Mouse (Mus musculus): ENCODE results near the gene Prim2. TPM values are rescaled to one million over a fixed set of nuclear protein-coding genes. Genes with fewer than 3 reads are reported as not detected.

The Prim2 gene
- polyA plus RNA-seq, 1 experiment from 2014 or later: 30.0 TPM

- ATAC-seq (ENCODE audit: low FRiP score): no peak
- WGBS: 36% methylated on average over 3 of the region's 4 CpGs
- Histone ChIP-seq H3K9me3 (replicated peaks) (no peaks in the 10 kb centered on the region), H3K4me1 (no peaks in the 10 kb centered on the region), H3K4me2 (replicated peaks) (no peak overlapping the region), H3K27me3 (no peaks in the 10 kb centered on the region), H3K36me3 (no peaks in the 10 kb centered on the region), H3K9ac (no peak overlapping the region), H3K27ac (no peak overlapping the region), H3K4me3 (no peak overlapping the region)
These were observed 10.8 kb upstream of the Prim2 start for GRCm38 (mm10) chr1:33680435-33680834.

- H3K9ac ChIP-seq: no peak overlapping the region
- no peaks in the 10 kb centered on the region for H3K27me3 ChIP-seq
- 0 out of 2 replicates have a peak, but pooled peaks cover 6% of the 10 kb centered on the region for H3K4me1 ChIP-seq
- no peak overlapping the region for H3K4me3 ChIP-seq
- no peak overlapping the region for H3K27ac ChIP-seq
- H3K36me3 ChIP-seq: no peaks in the 10 kb centered on the region
- ATAC-seq (ENCODE audit: low FRiP score): no peak
- no peak overlapping the region for H3K4me2 ChIP-seq (replicated peaks)
- whole genome bisulfite sequencing: 79% methylated on average over 17 of the region's 17 CpGs
- H3K9me3 ChIP-seq (replicated peaks): no peaks in the 10 kb centered on the region
These were observed 3.8 kb upstream of the Prim2 start for GRCm38 (mm10) chr1:33673158-33673960.

- no peak for ATAC-seq (ENCODE audit: low FRiP score)
- Histone ChIP-seq H3K36me3 (no peaks in the 10 kb centered on the region), H3K27me3 (no peaks in the 10 kb centered on the region), H3K9ac (no peak overlapping the region), H3K27ac (no peak overlapping the region), H3K4me1 (0 out of 2 replicates have a peak, but pooled peaks cover 9% of the 10 kb centered on the region), H3K9me3 (replicated peaks) (no peaks in the 10 kb centered on the region), H3K4me2 (replicated peaks) (no peak overlapping the region), H3K4me3 (no peak overlapping the region)
- 24% methylated on average over 3 of the region's 3 CpGs for WGBS
These were observed 2.9 kb upstream of the Prim2 start for GRCm38 (mm10) chr1:33672514-33672913.

- Histone ChIP-seq H3K27me3 (no peaks in the 10 kb centered on the region), H3K4me3 (no peak overlapping the region), H3K4me2 (replicated peaks) (no peak overlapping the region), H3K4me1 (0 out of 2 replicates have a peak, but pooled peaks cover 9% of the 10 kb centered on the region), H3K36me3 (no peaks in the 10 kb centered on the region), H3K9me3 (replicated peaks) (no peaks in the 10 kb centered on the region), H3K9ac (no peak overlapping the region), H3K27ac (no peak overlapping the region)
- WGBS: 70% methylated on average over 3 of the region's 3 CpGs
- no peak for ATAC-seq (ENCODE audit: low FRiP score)
These were observed 2.5 kb upstream of the Prim2 start for GRCm38 (mm10) chr1:33672083-33672482.

- no peak overlapping the region for H3K9ac ChIP-seq
- H3K4me1 ChIP-seq: 0 out of 2 replicates have a peak, but pooled peaks cover 9% of the 10 kb centered on the region
- H3K36me3 ChIP-seq: peaks cover 6% of the 10 kb centered on the region; the same call in 1 of the 2 replicates
- no peak for ATAC-seq (ENCODE audit: low FRiP score)
- no peak overlapping the region for H3K27ac ChIP-seq
- WGBS: 83% methylated on average over 5 of the region's 5 CpGs
- no peaks in the 10 kb centered on the region for H3K9me3 ChIP-seq (replicated peaks)
- H3K27me3 ChIP-seq: no peaks in the 10 kb centered on the region
- H3K4me2 ChIP-seq (replicated peaks): no peak overlapping the region
- H3K4me3 ChIP-seq: no peak overlapping the region
These were observed 1.8 kb upstream of the Prim2 start for GRCm38 (mm10) chr1:33671441-33671840.

- 0 out of 2 replicates have a peak, but pooled peaks cover 9% of the 10 kb centered on the region for H3K4me1 ChIP-seq
- H3K4me2 ChIP-seq (replicated peaks): peak overlapping the region; percentile 82
- H3K27ac ChIP-seq: peak overlapping the region; percentile 86
- H3K4me3 ChIP-seq: peak overlapping the region; percentile 71
- H3K36me3 ChIP-seq: peaks cover 10% of the 10 kb centered on the region; the same call in 1 of the 2 replicates
- peak overlapping the region; percentile 75 for H3K9ac ChIP-seq
- under 1% methylated on average over 37 of the region's 37 CpGs for WGBS
- ATAC-seq (ENCODE audit: low FRiP score): peak; percentile 76
- H3K27me3 ChIP-seq: no peaks in the 10 kb centered on the region
- H3K9me3 ChIP-seq (replicated peaks): no peaks in the 10 kb centered on the region
These were observed 595 bp upstream of the Prim2 start for GRCm38 (mm10) chr1:33670164-33670616.

GRCm38 (mm10) chr1:33663605-33664117 lies 5.9 kb downstream of the Prim2 start:
- Histone ChIP-seq H3K36me3 (peaks cover 33% of the 10 kb centered on the region), H3K4me1 (0 out of 2 replicates have a peak, but pooled peaks cover 6% of the 10 kb centered on the region), H3K4me2 (replicated peaks) (no peak overlapping the region), H3K9me3 (replicated peaks) (no peaks in the 10 kb centered on the region), H3K9ac (no peak overlapping the region), H3K4me3 (no peak overlapping the region), H3K27ac (no peak overlapping the region), H3K27me3 (no peaks in the 10 kb centered on the region)
- WGBS: 89% methylated on average over 19 of the region's 19 CpGs
- no peak for ATAC-seq (ENCODE audit: low FRiP score)

GRCm38 (mm10) chr1:33663163-33663562 lies 6.4 kb downstream of the Prim2 start:
- H3K4me3 ChIP-seq: no peak overlapping the region
- no peaks in the 10 kb centered on the region for H3K27me3 ChIP-seq
- no peaks in the 10 kb centered on the region for H3K9me3 ChIP-seq (replicated peaks)
- peaks cover 33% of the 10 kb centered on the region for H3K36me3 ChIP-seq
- no peak overlapping the region for H3K4me2 ChIP-seq (replicated peaks)
- H3K27ac ChIP-seq: no peak overlapping the region
- ATAC-seq (ENCODE audit: low FRiP score): no peak
- no peak overlapping the region for H3K9ac ChIP-seq
- H3K4me1 ChIP-seq: 0 out of 2 replicates have a peak, but pooled peaks cover 2% of the 10 kb centered on the region

- Histone ChIP-seq H3K36me3 (peaks cover 25% of the 10 kb centered on the region), H3K27me3 (no peaks in the 10 kb centered on the region), H3K9me3 (replicated peaks) (no peaks in the 10 kb centered on the region), H3K4me1 (no peaks in the 10 kb centered on the region), H3K4me3 (no peak overlapping the region), H3K27ac (no peak overlapping the region), H3K4me2 (replicated peaks) (no peak overlapping the region), H3K9ac (no peak overlapping the region)
- no peak for ATAC-seq (ENCODE audit: low FRiP score)
- 84% methylated on average over 4 of the region's 4 CpGs for WGBS
These were observed 11.3 kb downstream of the Prim2 start for GRCm38 (mm10) chr1:33658302-33658701.

- Histone ChIP-seq H3K4me2 (replicated peaks) (no peak overlapping the region), H3K4me1 (no peaks in the 10 kb centered on the region), H3K27ac (no peak overlapping the region), H3K9me3 (replicated peaks) (no peaks in the 10 kb centered on the region), H3K4me3 (no peak overlapping the region), H3K9ac (no peak overlapping the region), H3K36me3 (peaks cover 25% of the 10 kb centered on the region), H3K27me3 (no peaks in the 10 kb centered on the region)
- WGBS: 88% methylated on average over 12 of the region's 12 CpGs
- no peak for ATAC-seq (ENCODE audit: low FRiP score)
These were observed 11.9 kb downstream of the Prim2 start for GRCm38 (mm10) chr1:33657574-33658149.

- H3K9me3 ChIP-seq (replicated peaks): no peaks in the 10 kb centered on the region
- 90% methylated on average over 11 of the region's 11 CpGs for WGBS
- ATAC-seq (ENCODE audit: low FRiP score): no peak
- H3K27ac ChIP-seq: no peak overlapping the region
- H3K27me3 ChIP-seq: no peaks in the 10 kb centered on the region
- H3K9ac ChIP-seq: no peak overlapping the region
- peaks cover 16% of the 10 kb centered on the region for H3K36me3 ChIP-seq
- no peak overlapping the region for H3K4me2 ChIP-seq (replicated peaks)
- no peak overlapping the region for H3K4me3 ChIP-seq
- no peaks in the 10 kb centered on the region for H3K4me1 ChIP-seq
These were observed 18.7 kb downstream of the Prim2 start for GRCm38 (mm10) chr1:33650875-33651274.

GRCm38 (mm10) chr1:33649534-33650108 lies 20.0 kb downstream of the Prim2 start:
- no peak overlapping the region for H3K27ac ChIP-seq
- H3K4me1 ChIP-seq: no peaks in the 10 kb centered on the region
- H3K27me3 ChIP-seq: no peaks in the 10 kb centered on the region
- no peak overlapping the region for H3K9ac ChIP-seq
- H3K36me3 ChIP-seq: peaks cover 16% of the 10 kb centered on the region
- no peak overlapping the region for H3K4me2 ChIP-seq (replicated peaks)
- no peaks in the 10 kb centered on the region for H3K9me3 ChIP-seq (replicated peaks)
- no peak overlapping the region for H3K4me3 ChIP-seq
- WGBS: 94% methylated on average over 9 of the region's 9 CpGs
- no peak for ATAC-seq (ENCODE audit: low FRiP score)

Data from hindbrain, embryonic 12.5 days (tissue).